In the genomic region with DNA sequence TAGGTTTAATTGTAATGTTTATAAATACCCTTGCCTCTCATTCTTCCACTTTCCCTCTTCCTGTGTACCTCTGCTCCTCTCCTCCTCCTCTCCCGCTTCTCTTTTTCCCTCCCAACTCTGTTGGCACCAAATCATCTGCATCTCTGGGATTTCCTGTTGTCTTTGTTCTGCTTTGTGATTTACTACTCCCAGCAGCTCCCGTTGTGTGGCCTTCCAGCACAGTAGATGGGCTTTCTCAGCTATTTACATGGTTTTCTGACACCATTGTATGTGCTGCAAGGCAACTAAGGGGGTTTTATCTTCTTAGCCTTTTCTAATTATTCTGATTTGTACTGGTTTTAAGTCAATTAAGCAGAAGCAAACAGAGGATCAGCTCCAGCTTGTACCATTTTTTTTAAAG, we compare ENCODE assay signal across 25 mouse cellular contexts.
DNase-seq lines count a peak whose midpoint lies in the region; ATAC-seq and TF ChIP-seq lines count a peak whose summit lies in the region.
"Had no signal": no experiment of that assay in that cellular context is flagged by ENCODE, and none has a peak within 500 bp of the region (broad histone marks: within the 10 kb centered on the region; RNA-seq: fewer than 3 reads in every experiment).

No protein-coding gene starts in this region.

- peak; percentile 7 for DNase-seq in embryo, embryonic 10 days (ENCODE audit: low spot score)
- DNase-seq in embryo, embryonic 9.5 days (ENCODE audit: extremely low spot score), result no peak
- peak; percentile 14 for DNase-seq in lung, embryonic 14.5 days
- DNase-seq in lung, postnatal 36 days, result no peak
- DNase-seq in layer of hippocampus, postnatal 10 days (ENCODE audit: low spot score in 2 of 2), result no peak
- DNase-seq: adrenal gland, postnatal 25 days; cerebellum, adult 9-11 months; gastrocnemius, postnatal 25 days; heart, adult 18-20 months; heart, postnatal 10 days; layer of hippocampus, postnatal 36 days; right cerebral cortex, postnatal 14 days; thymus, adult 2 months; thymus, postnatal 4 days had no signal

- no peak for TF ChIP-seq CTCF in lung, embryonic 14.5 days (IDR thresholded peaks at IDR 0.05; ENCODE audit: low read depth)

- no peaks in the 10 kb centered on the region for H3K27me3 ChIP-seq in lung, embryonic 14.5 days (ENCODE audit: insufficient read depth, low read length)
- no peaks in the 10 kb centered on the region for H3K27me3 ChIP-seq in neural tube, embryonic 12.5 days (replicated peaks)
- H3K27me3 ChIP-seq in neural tube, embryonic 15.5 days (replicated peaks), result no peaks in the 10 kb centered on the region
- H3K27me3 ChIP-seq: heart, embryonic 12.5 days; kidney, embryonic 15.5 days had no signal

- no peaks in the 10 kb centered on the region for H3K4me1 ChIP-seq in lung, embryonic 14.5 days (ENCODE audit: insufficient read depth)
- H3K4me1 ChIP-seq in neural tube, embryonic 12.5 days, result no peaks in the 10 kb centered on the region
- H3K4me1 ChIP-seq in neural tube, embryonic 15.5 days, result 0 out of 2 replicates have a peak, but pooled peaks cover 3% of the 10 kb centered on the region
- H3K4me1 ChIP-seq: heart, embryonic 12.5 days; hindbrain, embryonic 10.5 days; kidney, embryonic 15.5 days had no signal

- H3K27ac ChIP-seq in lung, embryonic 14.5 days (ENCODE audit: low read depth), result no peak overlapping the region
- H3K27ac ChIP-seq in neural tube, embryonic 12.5 days, result no peak overlapping the region
- H3K27ac ChIP-seq in neural tube, embryonic 15.5 days (replicated peaks), result no peak overlapping the region
- H3K27ac ChIP-seq: hindbrain, embryonic 10.5 days; kidney, embryonic 15.5 days; layer of hippocampus, adult 2 months; stomach, postnatal 0 days had no signal

- H3K4me2 ChIP-seq in lung, embryonic 14.5 days, result no peak overlapping the region
- no peak overlapping the region for H3K4me2 ChIP-seq in neural tube, embryonic 12.5 days (replicated peaks)
- no peak overlapping the region for H3K4me2 ChIP-seq in neural tube, embryonic 15.5 days
- H3K4me2 ChIP-seq: heart, embryonic 12.5 days; kidney, embryonic 15.5 days had no signal

- no peaks in the 10 kb centered on the region for H3K36me3 ChIP-seq in lung, embryonic 14.5 days (ENCODE audit: insufficient read depth)
- no peaks in the 10 kb centered on the region for H3K36me3 ChIP-seq in neural tube, embryonic 12.5 days
- no peaks in the 10 kb centered on the region for H3K36me3 ChIP-seq in neural tube, embryonic 15.5 days
- H3K36me3 ChIP-seq: heart, embryonic 12.5 days; hindbrain, embryonic 10.5 days; kidney, embryonic 15.5 days had no signal

- no peaks in the 10 kb centered on the region for H3K9me3 ChIP-seq in lung, embryonic 14.5 days (ENCODE audit: low read depth, low read length)
- no peaks in the 10 kb centered on the region for H3K9me3 ChIP-seq in neural tube, embryonic 12.5 days
- H3K9me3 ChIP-seq in neural tube, embryonic 15.5 days (replicated peaks), result no peaks in the 10 kb centered on the region
- H3K9me3 ChIP-seq: heart, embryonic 12.5 days; hindbrain, embryonic 10.5 days; kidney, embryonic 15.5 days had no signal

- no peak overlapping the region for H3K9ac ChIP-seq in lung, embryonic 14.5 days
- no peak overlapping the region for H3K9ac ChIP-seq in neural tube, embryonic 12.5 days
- H3K9ac ChIP-seq in neural tube, embryonic 15.5 days (replicated peaks), result no peak overlapping the region
- H3K9ac ChIP-seq: heart, embryonic 12.5 days; kidney, embryonic 15.5 days had no signal

- 17% methylated on average over 2 of the region's 2 CpGs for WGBS in lung, embryonic 14.5 days
- 3% methylated on average over 2 of the region's 2 CpGs for WGBS in neural tube, embryonic 12.5 days
- WGBS in neural tube, embryonic 15.5 days, result 6% methylated on average over 2 of the region's 2 CpGs

- no peak for ATAC-seq in lung, embryonic 14.5 days (ENCODE audit: insufficient read depth)
- ATAC-seq in neural tube, embryonic 12.5 days (ENCODE audit: low FRiP score, low read depth), result peak; percentile 80
- ATAC-seq in neural tube, embryonic 15.5 days (ENCODE audit: low FRiP score), result no peak
- ATAC-seq: CD4-positive, CD25-positive, alpha-beta regulatory T cell, adult 4 months; forebrain, embryonic 16.5 days; intestine, postnatal 0 days; lung, postnatal 0 days had no signal

- no peak overlapping the region for H3K4me3 ChIP-seq in lung, embryonic 14.5 days (ENCODE audit: low read depth, low read length)
- H3K4me3 ChIP-seq in neural tube, embryonic 12.5 days, result no peak overlapping the region
- no peak overlapping the region for H3K4me3 ChIP-seq in neural tube, embryonic 15.5 days (replicated peaks)
- H3K4me3 ChIP-seq: heart, embryonic 12.5 days; hindbrain, embryonic 10.5 days; kidney, embryonic 15.5 days; layer of hippocampus, adult 2 months had no signal

Comparison
In these comparisons a context has a peak if more than half of its experiments do, and no peak if none do; other contexts are left out.
1. DNase-seq: peak in embryo, embryonic 10 days (single experiment) and lung, embryonic 14.5 days (single experiment); none in embryo, embryonic 9.5 days (single experiment), lung, postnatal 36 days (single experiment) and layer of hippocampus, postnatal 10 days (0 of 2).